Mouse (Mus musculus) MEL-GATA-1-ER (cell line): Measurements from ENCODE around the gene Pigk.
A peak's percentile ranks its signal among the peaks of the same experiment; 100 is the strongest.

ENCODE experiments used
- DNase-seq: peaks from one replicate; pipeline ENCODE4 v3.0.0-alpha.2; 2012; ENCODE audit warnings: low read depth; ENCODE audit errors: extremely low read depth

Gene Pigk

DNA sequence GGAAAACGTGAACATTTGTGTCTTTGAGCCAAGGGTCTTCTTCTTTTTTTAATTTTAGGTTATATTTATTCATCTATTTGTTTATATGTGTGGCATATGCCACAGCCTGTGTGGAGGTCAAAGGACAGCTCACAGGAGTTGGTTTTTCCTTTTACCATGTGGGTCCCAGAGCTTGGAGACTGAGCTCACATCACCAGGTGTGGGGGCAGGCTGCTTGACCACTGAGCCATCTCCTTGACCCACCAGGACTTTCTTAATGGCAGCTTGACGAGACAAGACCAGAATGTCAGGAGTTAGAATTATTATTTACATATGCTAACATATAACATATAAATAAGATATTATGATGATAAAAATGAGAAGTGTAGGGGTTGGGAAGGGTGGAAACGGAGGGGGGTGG lies 182.2 kb downstream of the Pigk start:
- no peak for DNase-seq

DNA sequence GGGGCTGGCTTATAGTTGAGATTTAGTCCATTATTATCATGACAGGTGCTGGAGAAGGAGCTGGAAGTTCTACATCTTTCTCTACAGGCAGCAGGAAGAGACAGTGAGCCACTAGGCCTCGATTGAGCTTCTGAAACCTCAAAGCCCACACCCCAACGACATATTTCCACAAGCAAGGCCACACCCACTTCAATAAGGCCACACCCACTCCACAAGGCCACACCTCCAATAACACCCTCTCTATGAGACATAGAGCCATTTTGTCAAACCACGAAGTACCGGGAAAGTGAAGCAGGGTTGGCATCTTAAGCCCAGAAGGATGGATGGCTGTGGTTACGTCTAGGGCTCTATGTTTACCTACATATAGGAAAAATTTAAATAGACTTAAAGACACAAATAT lies 183.3 kb downstream of the Pigk start:
- DNase-seq = no peak

DNA sequence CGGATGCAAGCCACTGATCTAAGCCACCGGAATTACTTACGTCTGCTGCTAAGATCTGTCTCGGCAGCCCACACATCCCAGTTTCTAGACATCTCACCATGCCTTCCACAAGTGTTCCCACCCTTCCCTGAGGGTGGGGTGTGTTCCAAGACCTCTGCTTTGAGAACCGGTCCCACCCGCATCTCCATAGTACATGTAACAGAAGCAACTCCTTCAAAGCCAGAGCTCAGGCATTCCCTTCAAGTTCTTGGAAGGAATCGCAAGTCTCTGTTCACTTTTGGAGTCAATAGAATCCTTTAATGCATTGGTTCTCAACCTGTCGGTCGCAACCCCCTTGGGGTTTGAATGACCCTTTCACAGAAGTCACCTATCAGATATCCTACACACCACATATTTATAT lies 185.0 kb downstream of the Pigk start:
- no peak for DNase-seq

DNA sequence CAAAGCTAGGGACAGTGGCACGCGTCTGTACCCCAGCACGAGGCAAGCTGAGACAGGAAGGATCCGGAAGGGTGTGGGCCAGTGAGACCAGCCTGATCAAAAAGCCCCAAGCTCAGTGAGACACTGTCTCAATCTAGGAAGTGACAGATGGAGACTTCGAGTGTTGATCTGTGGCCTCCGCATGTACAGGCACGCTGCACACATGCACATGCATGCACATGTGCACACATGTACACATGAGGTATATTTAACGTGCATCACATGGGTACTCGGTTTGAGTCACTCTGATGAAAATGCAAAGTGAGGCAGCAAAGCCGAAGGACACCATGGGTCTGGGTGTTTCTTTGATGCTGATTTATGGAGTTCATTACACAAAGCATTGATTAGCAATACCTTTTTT lies 191.1 kb downstream of the Pigk start:
- no peak for DNase-seq

GRCm38 (mm10) chr3:152905800-152906199 lies 191.9 kb downstream of the Pigk start:
- DNase-seq = peak; percentile 31

GRCm38 (mm10) chr3:152907087-152907486 lies 193.2 kb downstream of the Pigk start:
- no peak for DNase-seq

- DNase-seq = no peak
These were observed 193.8 kb downstream of the Pigk start for GRCm38 (mm10) chr3:152907683-152908082.

GRCm38 (mm10) chr3:152911578-152911977 lies 197.7 kb downstream of the Pigk start:
- no peak for DNase-seq

GRCm38 (mm10) chr3:152912216-152913101 lies 198.6 kb downstream of the Pigk start:
- no peak for DNase-seq

DNA sequence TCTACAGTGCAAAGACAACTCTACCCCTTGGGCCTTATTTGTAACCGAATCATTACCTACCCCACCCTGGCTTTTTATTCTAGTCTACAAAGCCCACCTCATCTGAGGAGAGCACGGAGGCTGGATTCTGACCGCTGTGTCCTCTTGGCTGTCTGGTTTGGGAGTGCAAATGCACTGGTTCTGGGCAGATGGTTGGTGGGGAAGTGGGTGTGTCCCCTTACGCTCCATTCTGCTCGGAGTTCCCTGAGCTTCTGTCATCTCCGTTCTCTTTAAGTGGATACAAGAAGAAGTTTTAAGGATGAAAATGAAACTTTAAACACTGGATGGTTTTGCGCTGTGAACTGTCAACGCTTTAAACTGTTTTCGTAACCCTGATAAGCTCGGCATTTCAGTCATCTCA lies 199.2 kb downstream of the Pigk start:
- DNase-seq = no peak

- DNase-seq = no peak
These were observed 199.7 kb downstream of the Pigk start for GRCm38 (mm10) chr3:152913625-152914024.

- DNase-seq = no peak
These were observed 200.5 kb downstream of the Pigk start for GRCm38 (mm10) chr3:152914376-152914775.

DNA sequence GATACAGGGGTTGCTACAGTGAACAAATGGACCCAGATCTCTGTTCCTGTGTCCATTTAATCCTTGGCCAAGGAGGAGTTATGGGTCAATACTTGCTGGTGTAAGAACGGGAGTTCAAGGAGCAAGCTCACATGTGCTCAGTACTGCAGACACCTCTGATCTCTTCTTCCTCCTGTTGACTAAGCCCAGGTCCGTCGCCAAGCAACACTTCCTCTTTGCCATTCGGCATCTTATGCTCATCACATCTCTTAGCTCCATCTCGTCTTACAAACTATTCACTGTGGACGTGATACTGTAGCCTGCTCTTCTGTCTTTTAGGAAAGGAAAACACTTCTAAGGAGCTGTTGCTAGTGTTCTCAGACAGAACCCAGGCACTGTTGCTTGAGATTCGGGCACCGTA lies 203.7 kb downstream of the Pigk start:
- no peak for DNase-seq

DNA sequence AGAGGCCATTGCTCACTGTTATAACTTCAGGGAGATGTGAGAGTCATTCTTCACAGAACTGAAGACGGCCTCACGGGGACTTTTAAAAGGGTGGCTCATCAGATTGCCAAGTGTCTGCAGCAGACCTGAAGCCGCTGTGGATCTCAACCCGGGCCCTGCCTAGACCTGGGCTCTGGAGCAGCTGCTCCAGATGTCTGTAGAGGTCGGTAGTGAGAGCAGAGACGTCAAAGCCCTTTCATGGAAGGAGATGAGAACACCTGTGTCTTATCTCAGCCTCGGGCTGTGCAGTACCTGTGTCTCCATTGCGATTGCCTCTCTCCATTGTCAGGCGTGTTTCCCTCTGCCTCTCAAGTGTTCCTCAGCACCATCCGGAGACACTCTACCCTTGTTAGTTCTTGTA lies 205.2 kb downstream of the Pigk start:
- DNase-seq = no peak

DNA sequence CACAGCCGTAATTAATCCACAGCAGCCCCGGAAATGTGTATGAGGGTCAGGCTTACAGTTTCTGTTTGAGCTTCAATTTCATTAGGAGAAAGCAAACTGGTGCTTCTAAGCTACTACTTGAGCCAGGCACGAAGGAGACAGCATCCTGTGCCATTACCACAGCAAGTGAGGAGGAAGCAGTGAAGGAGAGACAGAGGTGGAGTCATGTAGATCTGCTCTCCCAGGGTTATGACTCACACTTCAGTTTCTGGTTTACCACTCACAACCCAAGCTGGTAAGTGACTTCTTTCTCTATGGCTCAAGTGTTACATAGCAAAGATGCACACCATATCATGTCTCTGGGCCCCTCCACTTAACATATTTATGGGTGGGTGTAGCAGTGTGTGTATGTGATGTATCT lies 206.5 kb downstream of the Pigk start:
- DNase-seq = no peak

- DNase-seq = no peak
These were observed 209.6 kb downstream of the Pigk start for GRCm38 (mm10) chr3:152923530-152923929.

- no peak for DNase-seq
These were observed 211.5 kb downstream of the Pigk start for GRCm38 (mm10) chr3:152925364-152925763.

DNA sequence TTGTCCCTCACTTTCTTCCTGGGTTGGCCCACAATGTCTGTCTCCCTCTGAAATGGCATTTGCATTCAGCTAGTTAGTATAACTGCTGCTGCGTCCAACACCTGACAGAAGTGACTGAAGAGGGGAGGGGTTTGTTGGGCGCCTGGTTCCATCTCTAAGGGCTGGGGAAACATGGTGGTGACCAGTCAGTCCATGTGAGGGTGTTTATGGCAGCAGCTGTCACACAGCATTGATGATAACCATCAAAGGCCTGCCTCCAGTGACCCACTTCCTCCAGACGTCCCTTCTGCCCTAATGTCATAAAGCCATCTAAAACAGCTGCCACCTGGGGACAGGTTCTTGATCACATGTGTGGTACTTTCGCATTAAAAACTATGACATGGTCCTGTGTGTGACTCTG lies 212.3 kb downstream of the Pigk start:
- no peak for DNase-seq

GRCm38 (mm10) chr3:152928287-152928975 lies 214.5 kb downstream of the Pigk start:
- peak; percentile 99 for DNase-seq

- DNase-seq = no peak
These were observed 215.4 kb downstream of the Pigk start for GRCm38 (mm10) chr3:152929256-152929787.

- DNase-seq = peak; percentile 90
These were observed 215.9 kb downstream of the Pigk start for GRCm38 (mm10) chr3:152929788-152930281.

GRCm38 (mm10) chr3:152931354-152931753 lies 217.5 kb downstream of the Pigk start:
- no peak for DNase-seq
